Mouse (Mus musculus) forebrain, embryonic 15.5 days (tissue): ENCODE results near the gene B3gnt7. TPM values are rescaled to one million over a fixed set of nuclear protein-coding genes. Genes with fewer than 3 reads are reported as not detected.

ENCODE experiments used
- ATAC-seq: fragments of 200-750 bp; cut with Nextera tagmentation; replicated peaks from 2 replicates; pipeline ENCODE4 v1.8.0; 2017; ENCODE audit warnings: mild to moderate bottlenecking, moderate TSS enrichment, moderate library complexity
- H3K27ac ChIP-seq: fragments of 300-500 bp; sonication (generic); replicated peaks from 2 replicates; pipeline ENCODE4 v1.5.1; 2015; ENCODE audit warnings: mild to moderate bottlenecking, inconsistent platforms
- H3K27me3 ChIP-seq: fragments of 300-500 bp; sonication (generic); 2 replicates; pipeline ENCODE4 v1.6.1; 2015; ENCODE audit warnings: inconsistent platforms
- H3K36me3 ChIP-seq: fragments of 300-500 bp; sonication (generic); 2 replicates; pipeline ENCODE4 v1.6.1; 2015; ENCODE audit warnings: mild to moderate bottlenecking, inconsistent platforms
- H3K4me1 ChIP-seq: fragments of 300-500 bp; sonication (generic); 2 replicates; pipeline ENCODE4 v1.6.1; 2015; ENCODE audit warnings: inconsistent platforms
- H3K4me2 ChIP-seq: fragments of 300-500 bp; sonication (generic); replicated peaks from 2 replicates; pipeline ENCODE4 v1.6.1; 2015; ENCODE audit warnings: mild to moderate bottlenecking, inconsistent platforms
- H3K4me3 ChIP-seq: fragments of 300-500 bp; sonication (generic); 2 replicates; pipeline ENCODE4 v1.5.1; 2015; ENCODE audit warnings: mild to moderate bottlenecking, inconsistent platforms
- H3K9ac ChIP-seq: fragments of 300-500 bp; sonication (generic); replicated peaks from 2 replicates; pipeline ENCODE4 v1.6.1; 2015; ENCODE audit warnings: mild to moderate bottlenecking, inconsistent platforms
- H3K9me3 ChIP-seq: fragments of 300-500 bp; sonication (generic); 2 replicates; pipeline ENCODE4 v1.6.1; 2016; ENCODE audit warnings: inconsistent platforms
- WGBS: fragments of 180-500 bp; shearing (Covaris S2); methylation state at CpG from one replicate; pipeline ENCODE4 v1.1.7; 2015; ENCODE audit warnings: mixed read lengths; 5-methylcytosine and 5-hydroxymethylcytosine counted together
- polyA plus RNA-seq: library from polyadenylated mRNA; unstranded; fragments of >200 nt; fragmentation: Nextera tagmentation; extraction: Ambion mirVana; gene quantifications from 2 replicates; pipeline ENCODE4 v1.2.1, GENCODE M21; 2015

B3gnt7 gene
- polyA plus RNA-seq, 1 experiment from 2014 or later, result 4.0 TPM

DNA sequence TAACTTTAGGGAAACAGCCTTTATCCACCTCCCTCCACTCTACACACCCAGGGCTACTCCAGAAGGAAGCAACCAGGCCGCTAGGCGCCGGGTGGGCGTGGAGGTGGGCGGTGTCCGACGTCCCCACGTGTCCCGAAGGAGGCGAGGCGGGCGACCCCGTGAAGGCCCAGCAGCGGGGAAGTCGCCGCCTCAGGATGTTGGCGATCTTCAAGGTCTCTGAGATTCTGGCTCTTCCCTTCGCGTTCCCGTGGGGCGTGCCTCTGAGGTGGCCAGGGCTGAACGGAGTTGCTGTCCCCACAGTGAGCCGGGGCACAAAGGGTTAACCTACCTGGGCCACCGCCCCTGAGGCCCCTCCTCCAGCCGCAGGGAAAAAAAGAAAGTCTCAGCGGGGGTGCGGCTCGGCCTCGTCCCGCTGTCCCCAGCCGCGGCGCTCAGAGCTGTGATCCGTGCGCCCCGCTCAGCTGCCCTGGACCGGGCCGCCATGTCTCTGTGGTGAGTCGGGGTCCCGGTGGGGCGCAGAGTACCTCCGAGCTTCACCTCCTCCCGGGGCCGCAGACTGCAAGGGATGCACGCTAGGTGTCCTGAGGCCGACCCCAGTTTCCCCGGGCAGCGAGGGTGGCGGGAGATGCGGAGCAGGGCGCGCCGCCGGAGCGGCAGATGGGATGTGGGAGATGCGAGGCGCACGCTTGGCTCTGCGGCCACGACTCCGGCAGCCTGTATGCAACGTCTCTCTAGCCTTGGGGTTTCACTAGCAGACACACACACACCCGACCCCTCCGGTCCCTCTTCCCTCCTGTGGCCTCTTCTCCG lies 636 bp downstream of the B3gnt7 start:
- Histone ChIP-seq H3K4me2 (peak overlapping the region; percentile 98), H3K9me3 (no peaks in the 10 kb centered on the region), H3K4me1 (peaks cover 12% of the 10 kb centered on the region), H3K4me3 (peak overlapping the region; percentile 73), H3K27me3 (peaks cover 29% of the 10 kb centered on the region), H3K9ac (peak overlapping the region; percentile 65), H3K27ac (no peak overlapping the region), H3K36me3 (no peaks in the 10 kb centered on the region)
- under 1% methylated on average over 65 of the region's 65 CpGs for WGBS
- ATAC-seq, result peak; percentile 81

DNA sequence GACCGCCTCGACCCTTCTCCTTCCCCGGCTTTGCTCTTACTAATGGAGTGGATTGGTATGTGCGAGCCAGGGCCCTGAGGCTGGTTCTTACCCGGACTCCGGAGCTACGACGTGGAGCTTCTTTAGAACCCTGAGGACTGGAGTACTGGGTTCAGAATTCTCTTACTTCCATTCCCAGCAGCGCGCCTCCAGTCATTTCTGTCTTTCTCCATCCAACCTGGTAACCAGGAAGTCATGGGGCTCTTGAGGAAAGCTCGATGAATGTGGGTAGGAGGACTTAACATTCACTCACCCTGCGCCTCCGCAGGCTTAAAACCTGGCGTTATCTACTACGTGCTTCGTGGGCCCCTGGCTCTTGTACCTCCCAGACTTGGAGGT lies 1.2 kb downstream of the B3gnt7 start:
- Histone ChIP-seq H3K27me3 (peaks cover 29% of the 10 kb centered on the region), H3K36me3 (no peaks in the 10 kb centered on the region), H3K4me2 (peak overlapping the region; percentile 98), H3K9ac (peak overlapping the region; percentile 65), H3K27ac (no peak overlapping the region), H3K4me3 (peak overlapping the region; percentile 73), H3K9me3 (no peaks in the 10 kb centered on the region), H3K4me1 (peaks cover 12% of the 10 kb centered on the region)
- 2% methylated on average over 16 of the region's 16 CpGs for WGBS
- ATAC-seq, result peak; percentile 42; the same call in 1 of the 2 replicates

DNA sequence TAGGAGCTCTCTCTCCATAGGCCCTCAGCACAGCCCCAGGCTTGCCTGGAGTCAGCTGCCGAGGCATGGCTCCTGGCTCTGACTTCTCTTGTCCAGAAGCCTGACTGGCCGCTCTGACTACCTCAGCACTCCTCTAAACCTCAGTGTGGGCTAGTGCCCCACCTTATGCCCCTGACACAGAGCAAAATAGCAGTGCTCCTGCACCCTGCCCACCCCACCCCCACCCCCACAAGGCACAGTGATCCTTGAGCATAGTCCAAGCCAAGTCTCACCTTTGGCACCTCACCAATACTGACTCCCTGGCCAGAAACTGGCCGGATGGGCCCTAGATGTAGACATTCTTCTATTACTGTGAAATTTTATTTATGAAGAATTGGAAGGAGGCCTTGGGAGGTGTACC lies 4.1 kb downstream of the B3gnt7 start:
- H3K27me3 ChIP-seq, result peaks cover 27% of the 10 kb centered on the region
- H3K9ac ChIP-seq, result no peak overlapping the region
- no peaks in the 10 kb centered on the region for H3K9me3 ChIP-seq
- 80% methylated on average over 3 of the region's 3 CpGs for WGBS
- H3K27ac ChIP-seq, result no peak overlapping the region
- ATAC-seq, result no peak
- H3K4me1 ChIP-seq, result peaks cover 12% of the 10 kb centered on the region
- H3K4me2 ChIP-seq, result no peak overlapping the region
- H3K4me3 ChIP-seq, result no peak overlapping the region
- no peaks in the 10 kb centered on the region for H3K36me3 ChIP-seq

DNA sequence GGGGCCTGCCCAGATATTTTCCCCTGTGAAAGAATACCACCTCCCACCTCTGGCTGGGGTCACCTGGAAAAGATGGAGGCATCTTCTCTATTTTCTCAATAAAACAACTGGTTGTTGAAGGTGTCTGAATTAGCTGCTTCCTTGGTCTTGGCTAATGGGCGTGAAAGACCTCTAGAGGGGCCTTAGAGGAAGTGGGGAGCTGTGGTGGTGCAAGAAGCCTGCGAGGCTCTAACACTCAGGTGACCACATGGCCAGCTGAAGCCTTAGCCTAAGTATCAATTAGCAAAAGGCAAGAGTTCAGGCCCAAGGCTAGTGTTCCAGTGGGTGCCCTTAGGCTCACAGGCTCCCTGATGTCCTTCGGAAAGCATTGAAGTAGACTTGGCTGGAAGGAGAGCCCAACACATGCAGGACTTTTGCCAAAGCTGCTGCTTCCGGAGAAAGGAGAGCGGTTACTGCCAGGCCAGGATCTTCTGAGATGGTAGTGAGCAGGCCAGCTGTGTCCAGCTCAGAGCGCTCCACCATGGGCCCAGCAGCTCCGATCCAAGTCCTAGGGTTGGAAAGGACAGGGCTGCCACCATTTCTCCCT lies 4.6 kb downstream of the B3gnt7 start:
- H3K4me1 ChIP-seq, result peaks cover 12% of the 10 kb centered on the region
- no peak overlapping the region for H3K27ac ChIP-seq
- H3K9ac ChIP-seq, result no peak overlapping the region
- peaks cover 25% of the 10 kb centered on the region for H3K27me3 ChIP-seq
- no peak overlapping the region for H3K4me3 ChIP-seq
- H3K9me3 ChIP-seq, result no peaks in the 10 kb centered on the region
- H3K4me2 ChIP-seq, result no peak overlapping the region
- ATAC-seq, result no peak
- no peaks in the 10 kb centered on the region for H3K36me3 ChIP-seq
- 89% methylated on average over 7 of the region's 7 CpGs for WGBS

DNA sequence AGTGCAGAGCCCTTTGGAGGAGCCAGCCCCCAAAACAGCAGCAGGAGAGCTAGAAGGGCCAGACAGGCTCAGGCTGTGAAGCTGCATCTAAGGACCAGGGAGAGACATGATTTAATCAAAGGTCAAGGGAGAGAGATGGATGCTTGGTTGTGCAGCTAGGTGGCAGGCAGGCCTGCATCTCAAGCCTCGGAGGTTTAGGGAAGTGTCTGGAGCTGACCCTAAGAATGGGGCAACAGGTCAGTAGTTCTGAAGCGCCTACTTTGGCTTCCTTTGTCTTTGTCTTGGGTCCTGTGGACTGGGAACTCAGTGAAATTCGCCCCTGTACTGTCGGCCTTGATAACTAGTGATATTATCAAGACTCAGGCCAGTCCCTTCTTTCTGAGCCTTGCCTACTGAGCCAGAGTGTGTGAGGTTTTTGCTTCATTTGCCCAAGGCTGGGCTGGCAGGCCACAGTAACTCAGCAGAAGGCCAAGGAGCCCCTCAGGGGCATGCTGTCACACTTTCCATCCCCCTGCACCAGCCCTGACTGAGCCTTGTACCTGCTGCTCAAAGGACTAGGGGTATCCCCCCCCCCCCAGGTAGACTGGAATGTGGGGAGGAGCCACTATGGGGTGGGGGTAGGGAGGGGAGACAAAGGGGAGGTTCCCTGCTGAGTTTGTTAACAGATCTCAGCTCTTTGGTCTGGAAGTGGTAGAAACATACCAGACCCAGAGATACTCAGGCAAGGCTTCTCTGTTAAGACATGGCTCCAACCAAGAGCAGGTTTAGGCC lies 5.4 kb downstream of the B3gnt7 start:
- Histone ChIP-seq H3K9me3 (no peaks in the 10 kb centered on the region), H3K9ac (no peak overlapping the region), H3K36me3 (no peaks in the 10 kb centered on the region), H3K4me3 (no peak overlapping the region), H3K27ac (no peak overlapping the region), H3K27me3 (peaks cover 19% of the 10 kb centered on the region), H3K4me2 (no peak overlapping the region), H3K4me1 (peaks cover 7% of the 10 kb centered on the region)
- WGBS, result 44% methylated on average over 4 of the region's 4 CpGs
- ATAC-seq, result no peak

DNA sequence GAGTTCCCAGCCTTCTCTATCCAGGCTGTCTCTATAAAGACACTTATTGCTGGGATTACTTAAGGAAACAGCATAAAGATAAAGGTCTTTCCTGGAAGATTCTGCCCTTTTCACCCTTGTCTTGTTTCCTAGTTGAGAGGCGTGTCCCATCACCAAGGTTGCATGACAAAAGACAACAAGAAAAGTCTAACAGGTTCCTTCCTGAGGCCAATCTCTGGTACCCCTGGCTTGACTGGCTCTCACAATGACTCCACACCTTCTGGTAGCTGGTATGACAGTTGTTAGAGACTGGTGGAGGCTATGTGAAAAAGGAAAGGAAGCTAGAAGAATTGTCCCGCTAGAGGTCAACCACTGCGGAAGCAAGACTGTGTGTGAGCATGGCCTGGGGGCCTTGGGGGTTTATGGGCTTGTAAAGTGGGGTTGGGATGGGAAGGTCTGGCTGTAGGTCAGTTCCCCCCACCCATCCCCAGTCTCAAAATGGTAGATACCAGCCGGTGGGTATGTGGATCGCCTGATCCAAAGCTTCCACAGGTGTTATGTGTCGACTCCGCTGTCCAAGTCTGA lies 6.7 kb downstream of the B3gnt7 start:
- Histone ChIP-seq H3K27me3 (peaks cover 8% of the 10 kb centered on the region), H3K9ac (no peak overlapping the region), H3K36me3 (no peaks in the 10 kb centered on the region), H3K27ac (no peak overlapping the region), H3K9me3 (no peaks in the 10 kb centered on the region), H3K4me2 (no peak overlapping the region), H3K4me3 (no peak overlapping the region), H3K4me1 (no peaks in the 10 kb centered on the region)
- WGBS, result 95% methylated on average over 7 of the region's 7 CpGs
- no peak for ATAC-seq

DNA sequence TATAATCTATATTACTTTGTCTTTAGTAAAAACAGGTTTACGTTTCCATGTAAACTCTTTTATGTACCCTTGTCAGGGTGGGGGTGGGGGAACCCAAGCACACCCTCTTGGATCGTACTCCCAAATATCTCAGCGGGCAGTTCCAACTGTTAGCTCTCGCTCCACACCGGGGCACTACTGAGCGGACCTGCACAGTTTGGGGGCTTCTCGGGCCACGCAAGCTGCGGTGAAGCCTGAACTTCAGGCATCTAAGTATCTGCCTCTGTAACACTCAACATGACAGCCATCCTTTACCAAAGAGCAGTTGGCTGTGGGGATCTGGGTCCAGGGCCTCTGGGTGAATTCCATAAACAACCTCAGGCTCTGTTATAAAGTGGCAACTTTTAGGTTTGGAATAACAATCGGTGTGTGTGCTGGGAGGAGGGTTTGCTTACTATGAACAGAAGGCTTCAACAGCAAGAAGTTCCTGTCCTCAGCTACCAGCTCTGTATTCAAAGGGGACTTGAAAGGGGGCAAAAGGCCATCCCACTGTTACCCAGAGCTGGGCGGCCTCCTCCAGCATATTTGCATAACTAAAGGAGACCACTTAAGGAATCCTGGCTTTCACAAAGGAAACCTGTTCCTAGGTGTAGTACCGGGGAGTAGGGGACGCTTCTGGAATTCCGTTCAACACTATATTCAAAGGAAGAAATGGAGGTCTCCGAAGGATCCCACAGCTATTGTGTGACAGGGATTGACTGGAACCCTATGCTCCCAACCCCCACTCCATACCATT lies 8.1 kb downstream of the B3gnt7 start:
- no peak overlapping the region for H3K27ac ChIP-seq
- no peaks in the 10 kb centered on the region for H3K27me3 ChIP-seq
- H3K9me3 ChIP-seq, result no peaks in the 10 kb centered on the region
- no peak for ATAC-seq
- H3K4me2 ChIP-seq, result no peak overlapping the region
- H3K36me3 ChIP-seq, result no peaks in the 10 kb centered on the region
- no peaks in the 10 kb centered on the region for H3K4me1 ChIP-seq
- no peak overlapping the region for H3K9ac ChIP-seq
- 15% methylated on average over 15 of the region's 15 CpGs for WGBS
- no peak overlapping the region for H3K4me3 ChIP-seq

DNA sequence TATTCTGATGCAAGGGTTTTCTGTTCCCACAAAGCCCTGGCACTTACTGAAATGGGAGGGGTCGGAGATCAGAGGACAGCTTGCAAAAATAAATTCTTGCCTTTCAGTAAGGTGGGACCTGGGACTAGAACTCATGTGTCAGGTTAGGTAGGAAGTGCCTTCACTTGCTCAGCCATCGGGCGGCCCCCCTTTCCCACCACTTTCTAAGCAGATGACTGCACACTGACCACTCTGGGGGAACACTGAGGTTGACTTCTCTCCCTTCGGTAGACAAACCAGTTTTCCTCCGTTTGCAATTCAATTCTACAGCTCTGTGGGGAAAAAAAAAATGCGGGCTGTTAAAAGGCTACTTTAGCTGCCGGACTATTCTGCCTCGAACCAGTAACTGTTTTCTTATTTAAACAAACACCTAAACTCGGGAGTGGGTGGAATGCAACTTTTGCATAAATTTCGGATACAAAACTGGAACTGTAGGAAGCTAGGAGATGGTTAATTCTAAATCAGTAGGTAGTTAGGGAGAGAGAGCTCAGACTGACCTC lies 8.9 kb downstream of the B3gnt7 start:
- 34% methylated on average over 10 of the region's 10 CpGs for WGBS
- no peak overlapping the region for H3K27ac ChIP-seq
- ATAC-seq, result no peak

DNA sequence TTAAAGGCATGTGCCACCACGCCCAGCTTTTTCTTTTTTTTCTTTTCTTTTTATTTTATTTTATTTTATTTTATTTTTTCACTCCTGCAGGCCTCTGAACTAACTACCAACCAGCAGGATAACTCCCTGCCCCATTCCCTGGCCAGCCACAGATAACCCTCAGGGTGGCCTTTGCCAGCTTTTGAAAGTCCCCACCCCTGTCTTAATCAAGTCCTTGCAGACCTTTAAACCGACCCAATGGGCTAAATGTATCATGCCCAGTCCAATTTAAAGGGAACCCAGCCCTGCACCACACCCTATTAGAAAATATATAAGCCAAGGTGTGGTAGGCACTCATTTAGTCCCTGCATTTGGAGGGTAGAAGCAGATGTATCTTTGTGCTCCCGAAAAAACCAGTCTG lies 9.6 kb downstream of the B3gnt7 start:
- Histone ChIP-seq H3K4me1 (no peaks in the 10 kb centered on the region), H3K4me2 (no peak overlapping the region), H3K4me3 (no peak overlapping the region), H3K9ac (no peak overlapping the region), H3K27me3 (no peaks in the 10 kb centered on the region), H3K27ac (no peak overlapping the region), H3K9me3 (no peaks in the 10 kb centered on the region), H3K36me3 (no peaks in the 10 kb centered on the region)
- ATAC-seq, result no peak
- 83% methylated on average over 3 of the region's 3 CpGs for WGBS

More for the DNA sequence above, 8.9 kb downstream of the B3gnt7 start:
- Histone ChIP-seq H3K9me3 (no peaks in the 10 kb centered on the region), H3K27me3 (no peaks in the 10 kb centered on the region), H3K4me1 (no peaks in the 10 kb centered on the region), H3K4me2 (no peak overlapping the region), H3K9ac (no peak overlapping the region), H3K4me3 (no peak overlapping the region), H3K36me3 (no peaks in the 10 kb centered on the region)

DNA sequence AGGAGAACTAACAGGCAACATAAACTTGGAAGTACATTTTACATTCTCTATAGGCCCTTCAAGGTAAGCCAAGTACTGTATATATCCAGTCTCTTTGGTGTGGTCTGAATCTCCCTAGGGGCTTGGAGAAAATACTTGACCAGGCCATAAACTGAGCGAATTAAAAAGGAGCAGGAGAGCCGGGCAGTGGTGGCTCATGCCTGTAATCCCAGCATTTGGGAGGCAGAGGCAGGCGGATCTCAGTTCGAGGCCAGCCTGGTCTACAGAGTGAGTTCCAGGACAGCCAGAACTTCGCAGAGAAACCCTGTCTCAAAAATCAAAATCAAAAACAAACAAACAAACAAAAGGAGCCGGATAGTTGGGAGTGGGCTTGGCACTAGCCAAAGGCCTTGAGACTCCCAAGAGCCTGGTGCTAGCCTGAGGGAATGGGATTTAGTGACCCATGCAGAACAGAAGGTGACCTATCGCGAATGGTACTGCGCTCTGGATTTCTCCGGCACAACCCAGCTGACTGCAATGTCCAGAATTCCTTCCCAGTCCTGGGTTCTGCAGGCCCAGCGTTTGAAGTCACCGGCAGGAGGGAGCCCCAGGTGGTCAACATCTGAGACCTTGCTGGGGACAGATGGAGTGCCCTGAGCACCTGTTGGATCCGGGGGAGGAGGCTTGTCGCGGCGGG lies 10.6 kb downstream of the B3gnt7 start:
- no peak overlapping the region for H3K4me2 ChIP-seq
- no peak overlapping the region for H3K4me3 ChIP-seq
- WGBS, result 48% methylated on average over 16 of the region's 16 CpGs
- no peaks in the 10 kb centered on the region for H3K36me3 ChIP-seq
- no peaks in the 10 kb centered on the region for H3K4me1 ChIP-seq
- H3K27me3 ChIP-seq, result no peaks in the 10 kb centered on the region
- ATAC-seq, result no peak
- H3K9ac ChIP-seq, result no peak overlapping the region
- H3K27ac ChIP-seq, result no peak overlapping the region
- no peaks in the 10 kb centered on the region for H3K9me3 ChIP-seq

DNA sequence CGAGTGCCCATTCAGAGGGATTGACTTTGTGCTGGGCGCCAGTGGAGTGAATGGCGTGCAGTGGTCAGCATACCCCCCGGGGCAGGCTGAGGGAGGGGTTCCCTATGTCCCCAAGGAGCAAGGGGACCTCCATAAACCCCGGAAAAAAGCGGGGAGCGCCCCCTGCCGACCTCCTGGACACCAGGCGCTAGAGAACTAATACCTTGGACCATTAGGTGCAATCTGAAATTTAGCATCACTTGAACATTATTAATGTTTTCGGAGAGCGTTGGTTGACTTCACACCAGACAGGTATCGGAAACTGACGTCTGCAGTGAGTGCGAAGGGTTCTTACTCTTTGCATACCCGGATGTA lies 11.1 kb downstream of the B3gnt7 start:
- WGBS, result 19% methylated on average over 15 of the region's 15 CpGs
- Histone ChIP-seq H3K4me3 (no peak overlapping the region), H3K27ac (no peak overlapping the region), H3K4me1 (no peaks in the 10 kb centered on the region), H3K9me3 (no peaks in the 10 kb centered on the region), H3K9ac (no peak overlapping the region), H3K36me3 (no peaks in the 10 kb centered on the region), H3K27me3 (no peaks in the 10 kb centered on the region), H3K4me2 (no peak overlapping the region)
- ATAC-seq, result no peak
